Mouse (Mus musculus): ENCODE results near the gene Pla2g15.

- no peak for TF ChIP-seq EP300 (IDR thresholded peaks at IDR 0.05; ENCODE audit: low read depth)
- TF ChIP-seq CTCF (IDR thresholded peaks at IDR 0.05; ENCODE audit: low read depth), result no peak
Observed at GRCm38 (mm10) chr8:106210035-106210731, 60.0 kb downstream of the Pla2g15 start.

Data from liver, postnatal 0 days (tissue).